Mouse (Mus musculus) small intestine, adult 2 months (tissue): ENCODE results near the gene Gm21319. TPM values are rescaled to one million over a fixed set of nuclear protein-coding genes. Genes with fewer than 3 reads are reported as not detected.
"Not testable (repeated sequence)": the region's sequence is repeated elsewhere in the genome, so short reads cannot be mapped to it uniquely, and the experiment has no call there.

ENCODE experiments used
- H3K27ac ChIP-seq: fragments of 200-500 bp; 2 replicates; pipeline ENCODE4 v1.5.1; 2012; ENCODE audit warnings: low read depth, low read length, control low read depth, inconsistent platforms; ENCODE audit not compliant: insufficient read depth
- H3K27me3 ChIP-seq: fragments of 200-500 bp; 2 replicates; pipeline ENCODE4 v1.6.1; 2012; ENCODE audit warnings: mild to moderate bottlenecking, moderate library complexity, low read length, inconsistent platforms; ENCODE audit not compliant: control insufficient read depth, insufficient read depth
- H3K36me3 ChIP-seq: fragments of 200-500 bp; 2 replicates; pipeline ENCODE4 v1.6.1; 2012; ENCODE audit warnings: mild to moderate bottlenecking, low read length, control low read depth, inconsistent platforms; ENCODE audit not compliant: control insufficient read depth, insufficient read depth
- H3K4me1 ChIP-seq: fragments of 200-500 bp; 2 replicates; pipeline ENCODE4 v1.6.1; 2012; ENCODE audit warnings: low read length, inconsistent platforms, mixed read lengths; ENCODE audit not compliant: control insufficient read depth, insufficient read depth, insufficient read length
- H3K4me3 ChIP-seq: fragments of 200-500 bp; 2 replicates; pipeline ENCODE4 v1.5.1; 2012; ENCODE audit warnings: low read depth, mild to moderate bottlenecking, control low read depth, inconsistent platforms, low read length, moderate library complexity
- WGBS: fragments of 180-500 bp; shearing (Covaris S2); methylation state at CpG from one replicate; pipeline ENCODE4 v1.1.7; 2018; 5-methylcytosine and 5-hydroxymethylcytosine counted together
- polyA plus RNA-seq: library from polyadenylated mRNA; depleted of rRNA; stranded (reverse); fragments of >200 nt; gene quantifications from 2 replicates; pipeline ENCODE4 v1.2.3, GENCODE M21; 2012; rRNA removed

Gene Gm21319
- not detected in 2 replicates for polyA plus RNA-seq

- not testable (repeated sequence) for H3K4me1 ChIP-seq, H3K27me3 ChIP-seq, H3K27ac ChIP-seq, H3K36me3 ChIP-seq, H3K4me3 ChIP-seq
- 85% methylated on average over 4 of the region's 4 CpGs for WGBS
Observed at GRCm38 (mm10) chr12:87775655-87776054, at the start of gene Gm21319. Gm21319 (minus strand) TSS chr12:87775755.

GRCm38 (mm10) chr12:87816277-87816676 lies 40.7 kb upstream of the Gm21319 start, which contains the start of gene BB287469:
BB287469 (plus strand) TSS chr12:87816577.
- H3K27ac ChIP-seq, H3K4me1 ChIP-seq, H3K4me3 ChIP-seq, H3K27me3 ChIP-seq, H3K36me3 ChIP-seq: not testable (repeated sequence)
- 92% methylated on average over 6 of the region's 6 CpGs for whole genome bisulfite sequencing

- WGBS: 90% methylated on average over 5 of the region's 5 CpGs
- not testable (repeated sequence) for H3K36me3 ChIP-seq, H3K27ac ChIP-seq, H3K4me3 ChIP-seq, H3K4me1 ChIP-seq, H3K27me3 ChIP-seq
Observed at GRCm38 (mm10) chr12:87797971-87798370, 22.4 kb upstream of the Gm21319 start.

GRCm38 (mm10) chr12:87795212-87795611 lies 19.7 kb upstream of the Gm21319 start, which contains the start of gene Gm21936:
Gm21936 (plus strand) TSS chr12:87795512.
- not testable (repeated sequence) for H3K4me3 ChIP-seq, H3K36me3 ChIP-seq, H3K4me1 ChIP-seq, H3K27me3 ChIP-seq, H3K27ac ChIP-seq
- 86% methylated on average over 1 of the region's 1 CpGs for WGBS

Other genes starting within 250 kb of the Gm21319 start
- not detected in 2 replicates for gene Oog1, start 173.1 kb downstream of the Gm21319 start, polyA plus RNA-seq
- not detected in 2 replicates for gene Gm4027, start 156.9 kb downstream of the Gm21319 start, polyA plus RNA-seq
- gene Gm16381, start 131.1 kb downstream of the Gm21319 start, polyA plus RNA-seq: not detected in 2 replicates
- gene Gm21936, start 19.8 kb upstream of the Gm21319 start, polyA plus RNA-seq: not detected in 2 replicates
- gene BB287469, start 40.8 kb upstream of the Gm21319 start, polyA plus RNA-seq: not detected in 2 replicates
- gene Gm2001, start 66.6 kb upstream of the Gm21319 start, polyA plus RNA-seq: not detected in 2 replicates
- not detected in 2 replicates for gene Gm2016, start 98.3 kb upstream of the Gm21319 start, polyA plus RNA-seq
- not detected in 2 replicates for gene Gm2022, start 119.6 kb upstream of the Gm21319 start, polyA plus RNA-seq
- gene Gm2035, start 144.1 kb upstream of the Gm21319 start, polyA plus RNA-seq: not detected in 2 replicates
- not detected in 2 replicates for gene Gm2042, start 178.3 kb upstream of the Gm21319 start, polyA plus RNA-seq
- not detected in 2 replicates for gene Gm2075, start 236.1 kb upstream of the Gm21319 start, polyA plus RNA-seq
- not detected in 2 replicates for gene Gm6803, start 243.0 kb upstream of the Gm21319 start, polyA plus RNA-seq